Mouse (Mus musculus): ENCODE measurements around the gene Wdr26. TPM values are rescaled to one million over a fixed set of nuclear protein-coding genes. Genes with fewer than 3 reads are reported as not detected.

The Wdr26 gene
- polyA plus RNA-seq, 1 experiment, result 47.7 TPM

- Histone ChIP-seq H3K4me3 (no peak overlapping the region), H3K4me2 (ENCODE audit: low read depth) (no peak overlapping the region), H3ac (ENCODE audit: control insufficient read depth, insufficient read length) (no peak overlapping the region), H3K79me2 (ENCODE audit: control insufficient read depth, insufficient read depth) (no peaks in the 10 kb centered on the region), H3K36me3 (ENCODE audit: control insufficient read depth, insufficient read depth) (no peaks in the 10 kb centered on the region), H3K27me3 (ENCODE audit: control insufficient read depth, insufficient read depth, insufficient read length) (no peaks in the 10 kb centered on the region)
- TF ChIP-seq TCF12 (IDR thresholded peaks at IDR 0.05; ENCODE audit: insufficient read depth, poor library complexity, severe bottlenecking) (no peak), POLR2A (IDR thresholded peaks at IDR 0.05; ENCODE audit: insufficient read length, low read depth) (no peak), TCF3 (IDR thresholded peaks at IDR 0.05; ENCODE audit: insufficient read length, low read depth) (no peak), E2F4 (IDR thresholded peaks at IDR 0.05; ENCODE audit: insufficient read depth) (no peak), POLR2AphosphoS2 (IDR thresholded peaks at IDR 0.05; ENCODE audit: insufficient read length, low read depth) (no peak), SRF (IDR thresholded peaks at IDR 0.05; ENCODE audit: control insufficient read depth, insufficient read length, low read depth) (no peak), MYOG (IDR thresholded peaks at IDR 0.05; ENCODE audit: control insufficient read depth in 1 of 3, insufficient read depth in 1 of 3, insufficient read length in 2 of 3, low read depth in 2 of 3) (no peak), CEBPB (IDR thresholded peaks at IDR 0.05; ENCODE audit: insufficient read depth, poor library complexity, severe bottlenecking) (no peak), REST (IDR thresholded peaks at IDR 0.05; ENCODE audit: insufficient read depth, insufficient read length) (no peak)
Observed at GRCm38 (mm10) chr1:181259056-181259455, 47.3 kb upstream of the Wdr26 start.

GRCm38 (mm10) chr1:181258616-181259015, 46.8 kb upstream of the Wdr26 start:
- H3K27me3 ChIP-seq (ENCODE audit: control insufficient read depth, insufficient read depth, insufficient read length), result no peaks in the 10 kb centered on the region
- no peak overlapping the region for H3K4me3 ChIP-seq
- no peaks in the 10 kb centered on the region for H3K36me3 ChIP-seq (ENCODE audit: control insufficient read depth, insufficient read depth)
- no peak overlapping the region for H3ac ChIP-seq (ENCODE audit: control insufficient read depth, insufficient read length)
- TF ChIP-seq CEBPB (IDR thresholded peaks at IDR 0.05; ENCODE audit: insufficient read depth, poor library complexity, severe bottlenecking), result no peak
- TF ChIP-seq MYOD1 (IDR thresholded peaks at IDR 0.05; ENCODE audit: control insufficient read depth in 1 of 3, insufficient read length in 2 of 3, low read depth in 2 of 3), result no peak
- no peak for TF ChIP-seq USF1 (IDR thresholded peaks at IDR 0.05; ENCODE audit: low read depth)
- TF ChIP-seq E2F4 (IDR thresholded peaks at IDR 0.05; ENCODE audit: insufficient read depth), result no peak
- no peak for TF ChIP-seq TCF3 (IDR thresholded peaks at IDR 0.05; ENCODE audit: insufficient read length, low read depth)
- TF ChIP-seq POLR2AphosphoS2 (IDR thresholded peaks at IDR 0.05; ENCODE audit: insufficient read length, low read depth), result no peak
- TF ChIP-seq POLR2A (IDR thresholded peaks at IDR 0.05; ENCODE audit: insufficient read length, low read depth), result no peak
- TF ChIP-seq MYOG (IDR thresholded peaks at IDR 0.05; ENCODE audit: control insufficient read depth in 1 of 3, insufficient read depth in 1 of 3, insufficient read length in 2 of 3, low read depth in 2 of 3), result no peak
- no peak for TF ChIP-seq TCF12 (IDR thresholded peaks at IDR 0.05; ENCODE audit: insufficient read depth, poor library complexity, severe bottlenecking)
- no peak for TF ChIP-seq MAX (IDR thresholded peaks at IDR 0.05; ENCODE audit: low read depth)
- no peak for TF ChIP-seq REST (IDR thresholded peaks at IDR 0.05; ENCODE audit: insufficient read depth, insufficient read length)
- no peak for TF ChIP-seq SRF (IDR thresholded peaks at IDR 0.05; ENCODE audit: control insufficient read depth, insufficient read length, low read depth)
- no peaks in the 10 kb centered on the region for H3K79me2 ChIP-seq (ENCODE audit: control insufficient read depth, insufficient read depth)
- no peak overlapping the region for H3K4me2 ChIP-seq (ENCODE audit: low read depth)

- no peak for TF ChIP-seq POLR2AphosphoS2 (IDR thresholded peaks at IDR 0.05; ENCODE audit: insufficient read length, low read depth)
- TF ChIP-seq MYOG (IDR thresholded peaks at IDR 0.05; ENCODE audit: control insufficient read depth in 1 of 3, insufficient read depth in 1 of 3, insufficient read length in 2 of 3, low read depth in 2 of 3), result no peak
- Histone ChIP-seq H3K79me2 (ENCODE audit: control insufficient read depth, insufficient read depth) (no peaks in the 10 kb centered on the region), H3K4me2 (ENCODE audit: low read depth) (no peak overlapping the region), H3K36me3 (ENCODE audit: control insufficient read depth, insufficient read depth) (no peaks in the 10 kb centered on the region), H3K4me3 (no peak overlapping the region), H3ac (ENCODE audit: control insufficient read depth, insufficient read length) (no peak overlapping the region), H3K27me3 (ENCODE audit: control insufficient read depth, insufficient read depth, insufficient read length) (no peaks in the 10 kb centered on the region)
Observed at GRCm38 (mm10) chr1:181257585-181258555, 46.1 kb upstream of the Wdr26 start.

GRCm38 (mm10) chr1:181256689-181257584, 45.1 kb upstream of the Wdr26 start:
- Histone ChIP-seq H3K4me2 (ENCODE audit: low read depth) (peak overlapping the region; percentile 97), H3K36me3 (ENCODE audit: control insufficient read depth, insufficient read depth) (no peaks in the 10 kb centered on the region), H3K27me3 (ENCODE audit: control insufficient read depth, insufficient read depth, insufficient read length) (no peaks in the 10 kb centered on the region), H3K79me2 (ENCODE audit: control insufficient read depth, insufficient read depth) (no peaks in the 10 kb centered on the region), H3K4me3 (peak overlapping the region; percentile 21), H3ac (ENCODE audit: control insufficient read depth, insufficient read length) (no peak overlapping the region)
- TF ChIP-seq MYOD1 (IDR thresholded peaks at IDR 0.05; ENCODE audit: control insufficient read depth in 1 of 3, insufficient read length in 2 of 3, low read depth in 2 of 3) (peak in 1 of 3 experiments; percentile 15), TCF3 (IDR thresholded peaks at IDR 0.05; ENCODE audit: insufficient read length, low read depth) (no peak), POLR2AphosphoS2 (IDR thresholded peaks at IDR 0.05; ENCODE audit: insufficient read length, low read depth) (peak; percentile 61), MYOG (IDR thresholded peaks at IDR 0.05; ENCODE audit: control insufficient read depth in 1 of 3, insufficient read depth in 1 of 3, insufficient read length in 2 of 3, low read depth in 2 of 3) (peak in 1 of 3 experiments; percentile 9), TCF12 (IDR thresholded peaks at IDR 0.05; ENCODE audit: insufficient read depth, poor library complexity, severe bottlenecking) (no peak), POLR2A (IDR thresholded peaks at IDR 0.05; ENCODE audit: insufficient read length, low read depth) (peak; percentile 53), CEBPB (IDR thresholded peaks at IDR 0.05; ENCODE audit: insufficient read depth, poor library complexity, severe bottlenecking) (no peak), USF1 (IDR thresholded peaks at IDR 0.05; ENCODE audit: low read depth) (no peak), MAX (IDR thresholded peaks at IDR 0.05; ENCODE audit: low read depth) (no peak)

Data from myocyte (in vitro differentiated cells).